Mouse (Mus musculus) heart, postnatal 0 days (tissue): ENCODE data around the gene Zdhhc16.

ENCODE experiments used
- CTCF ChIP-seq: IDR thresholded peaks from 2 replicates; pipeline ENCODE4 v1.5.1; 2016; ENCODE audit warnings: antibody characterized with exemption, control low read depth, low read depth
- EP300 ChIP-seq: IDR thresholded peaks from 2 replicates; pipeline ENCODE4 v1.6.1; 2016; ENCODE audit warnings: antibody characterized with exemption, low read depth

DNA sequence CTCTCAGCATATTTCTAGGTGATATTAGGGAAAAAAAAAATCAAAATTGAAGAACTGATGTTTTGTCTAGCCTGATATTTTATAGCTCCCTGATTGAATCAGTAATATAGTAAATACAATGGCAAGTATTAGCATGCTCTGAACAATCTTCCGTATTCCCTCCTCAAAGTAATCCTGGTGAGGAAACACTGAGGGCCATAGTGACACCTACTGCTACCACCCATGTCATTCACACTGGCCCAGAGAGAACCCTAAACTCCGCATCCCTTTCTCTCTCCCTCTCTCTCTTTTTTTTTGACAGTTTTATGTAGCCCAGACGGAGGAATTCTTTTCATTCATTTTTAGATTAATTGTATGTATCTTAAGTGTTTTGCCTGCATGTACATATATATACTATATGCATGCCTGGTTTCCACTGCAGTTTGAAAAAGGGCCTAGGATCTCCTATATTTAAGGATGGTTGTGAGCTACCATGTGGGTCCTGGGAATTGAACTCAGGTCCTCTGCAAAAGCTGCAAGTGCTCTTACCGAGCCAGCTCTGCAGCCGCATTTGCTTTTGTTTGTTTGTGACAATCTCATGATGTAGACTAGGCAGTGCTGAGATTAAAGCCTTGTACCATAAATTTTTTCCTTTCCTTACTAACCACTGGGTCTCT, 12.7 kb upstream of the Zdhhc16 start:
- TF ChIP-seq EP300 (no peak), CTCF (no peak)
